13 mouse cellular contexts compared by ENCODE assay signal in genomic region chr4:137183181-137183850, GRCm38 (mm10).
DNase-seq lines count a peak whose midpoint lies in the region; ATAC-seq and TF ChIP-seq lines count a peak whose summit lies in the region.
"Had no signal": no experiment of that assay in that cellular context is flagged by ENCODE, and none has a peak within 500 bp of the region (broad histone marks: within the 10 kb centered on the region; RNA-seq: fewer than 3 reads in every experiment).

No protein-coding gene starts in this region.

- ATAC-seq in lung, embryonic 15.5 days (ENCODE audit: borderline replicate concordance, extremely low read depth, low FRiP score, low TSS enrichment) = peak; percentile 56
- peak; percentile 16; the same call in 1 of the 2 replicates for ATAC-seq in stomach, postnatal 0 days (ENCODE audit: low FRiP score, low TSS enrichment)

- TF ChIP-seq EP300 in stomach, postnatal 0 days (optimal IDR thresholded peaks at IDR 0.05) = no peak

- H3K9me3 ChIP-seq in heart, embryonic 10.5 days = no peaks in the 10 kb centered on the region
- H3K9me3 ChIP-seq in lung, embryonic 15.5 days = no peaks in the 10 kb centered on the region
- no peaks in the 10 kb centered on the region for H3K9me3 ChIP-seq in stomach, postnatal 0 days (ENCODE audit: control insufficient read depth, low read length)
- H3K9me3 ChIP-seq: liver, embryonic 13.5 days; neural tube, embryonic 12.5 days had no signal

- H3K4me2 ChIP-seq in lung, embryonic 15.5 days = no peak overlapping the region
- H3K4me2 ChIP-seq in stomach, postnatal 0 days (replicated peaks; ENCODE audit: low read depth) = no peak overlapping the region
- H3K4me2 ChIP-seq: liver, embryonic 13.5 days; neural tube, embryonic 12.5 days had no signal

- TF ChIP-seq POLR2A in thymus, adult 2 months (IDR thresholded peaks at IDR 0.05; ENCODE audit: control insufficient read depth, extremely low read depth, insufficient read depth, low read length, poor library complexity) = no peak

- H3K4me1 ChIP-seq in heart, embryonic 10.5 days = peaks cover 26% of the 10 kb centered on the region
- peaks cover 30% of the 10 kb centered on the region for H3K4me1 ChIP-seq in lung, embryonic 15.5 days
- H3K4me1 ChIP-seq in stomach, postnatal 0 days (replicated peaks; ENCODE audit: control insufficient read depth, insufficient read depth) = no peaks in the 10 kb centered on the region
- 0 out of 2 replicates have a peak, but pooled peaks cover 2% of the 10 kb centered on the region for H3K4me1 ChIP-seq in thymus, adult 2 months (replicated peaks; ENCODE audit: control insufficient read depth, insufficient read depth, low read length)

- no peaks in the 10 kb centered on the region for H3K36me3 ChIP-seq in heart, embryonic 10.5 days
- H3K36me3 ChIP-seq in lung, embryonic 15.5 days = no peaks in the 10 kb centered on the region
- H3K36me3 ChIP-seq in stomach, postnatal 0 days (ENCODE audit: control insufficient read depth, insufficient read depth, low read length) = no peaks in the 10 kb centered on the region
- H3K36me3 ChIP-seq in thymus, adult 2 months (ENCODE audit: control insufficient read depth, insufficient read depth, low read length) = no peaks in the 10 kb centered on the region
- H3K36me3 ChIP-seq: liver, embryonic 13.5 days; neural tube, embryonic 12.5 days had no signal

- H3K27me3 ChIP-seq in heart, embryonic 10.5 days (ENCODE audit: insufficient read depth, poor library complexity, severe bottlenecking) = peaks cover 4% of the 10 kb centered on the region; the same call in 1 of the 2 replicates
- no peaks in the 10 kb centered on the region for H3K27me3 ChIP-seq in lung, embryonic 15.5 days
- no peaks in the 10 kb centered on the region for H3K27me3 ChIP-seq in stomach, postnatal 0 days (ENCODE audit: control insufficient read depth, insufficient read depth, low read length)
- no peaks in the 10 kb centered on the region for H3K27me3 ChIP-seq in thymus, adult 2 months (ENCODE audit: control insufficient read depth, insufficient read depth, low read length)
- H3K27me3 ChIP-seq: liver, embryonic 13.5 days; neural tube, embryonic 12.5 days had no signal

- H3K4me3 ChIP-seq in heart, embryonic 10.5 days = no peak overlapping the region
- H3K4me3 ChIP-seq in lung, embryonic 15.5 days = no peak overlapping the region
- H3K4me3 ChIP-seq in stomach, postnatal 0 days (ENCODE audit: low read depth, low read length) = no peak overlapping the region
- no peak overlapping the region for H3K4me3 ChIP-seq in thymus, adult 2 months (ENCODE audit: control insufficient read depth, insufficient read depth, low read length)
- H3K4me3 ChIP-seq: liver, embryonic 13.5 days; neural tube, embryonic 12.5 days had no signal

- 76% methylated on average over 10 of the region's 10 CpGs for WGBS in heart, embryonic 10.5 days
- 22% methylated on average over 10 of the region's 10 CpGs for WGBS in lung, embryonic 15.5 days
- WGBS in stomach, postnatal 0 days = 36% methylated on average over 10 of the region's 10 CpGs
- 92% methylated on average over 10 of the region's 10 CpGs for WGBS in thymus, adult 2 months

- TF ChIP-seq CTCF in stomach, postnatal 0 days (IDR thresholded peaks at IDR 0.05; ENCODE audit: low read depth) = no peak
- no peak for TF ChIP-seq CTCF in thymus, adult 2 months (IDR thresholded peaks at IDR 0.05; ENCODE audit: borderline replicate concordance, control insufficient read depth, extremely low read depth, insufficient read depth, low read length, poor library complexity)

- H3K9ac ChIP-seq in lung, embryonic 15.5 days = no peak overlapping the region
- H3K9ac ChIP-seq in stomach, postnatal 0 days (ENCODE audit: low read length) = no peak overlapping the region
- H3K9ac ChIP-seq: liver, embryonic 13.5 days; neural tube, embryonic 12.5 days had no signal

- DNase-seq in heart, adult 8-10 months (ENCODE audit: low spot score) = peak; percentile 10
- DNase-seq in heart, embryonic 10.5 days (ENCODE audit: low spot score) = no peak
- peak; percentile 20 for DNase-seq in urinary bladder, postnatal 14 days (ENCODE audit: low spot score)
- DNase-seq in urinary bladder, postnatal 10 days (ENCODE audit: low spot score) = no peak
- DNase-seq in stomach, postnatal 0 days (ENCODE audit: low spot score) = peak; percentile 19
- DNase-seq in thymus, adult 2 months = no peak
- DNase-seq in urinary bladder, adult 2 months (ENCODE audit: low spot score) = no peak
- DNase-seq: cerebellum, adult 11 months; liver, embryonic 13.5 days; midbrain, embryonic 14.5 days; retina, postnatal 1 day had no signal

- no peak overlapping the region for H3K27ac ChIP-seq in heart, embryonic 10.5 days
- H3K27ac ChIP-seq in lung, embryonic 15.5 days = no peak overlapping the region; the same call in 1 of the 2 replicates
- peak overlapping the region; percentile 53; the same call in 1 of the 2 replicates for H3K27ac ChIP-seq in stomach, postnatal 0 days (replicated peaks)
- no peak overlapping the region for H3K27ac ChIP-seq in thymus, adult 2 months (ENCODE audit: control insufficient read depth, insufficient read depth, low read length)
- H3K27ac ChIP-seq: liver, embryonic 13.5 days; neural tube, embryonic 12.5 days had no signal

Comparison
In these comparisons a context has a peak if more than half of its experiments do, and no peak if none do; other contexts are left out.
1. DNase-seq: peak in heart, adult 8-10 months (single experiment), urinary bladder, postnatal 14 days (single experiment) and stomach, postnatal 0 days (single experiment); none in heart, embryonic 10.5 days (single experiment), urinary bladder, postnatal 10 days (single experiment), thymus, adult 2 months (single experiment) and urinary bladder, adult 2 months (single experiment).